Comparison of ENCODE assay signal across 16 mouse cellular contexts in genomic region chr1:34013490-34013889, GRCm38 (mm10).
A peak's percentile ranks its signal among the peaks of the same experiment; 100 is the strongest.
DNase-seq lines count a peak whose midpoint lies in the region; ATAC-seq and TF ChIP-seq lines count a peak whose summit lies in the region.
"Had no signal": no experiment of that assay in that cellular context is flagged by ENCODE, and none has a peak within 500 bp of the region (broad histone marks: within the 10 kb centered on the region; RNA-seq: fewer than 3 reads in every experiment).

No protein-coding gene starts in this region.

- WGBS in heart, embryonic 16.5 days, result 61% methylated on average over 5 of the region's 5 CpGs
- WGBS in heart, embryonic 10.5 days, result 83% methylated on average over 5 of the region's 5 CpGs
- WGBS in lung, postnatal 0 days, result 68% methylated on average over 5 of the region's 5 CpGs
- 51% methylated on average over 5 of the region's 5 CpGs for WGBS in embryonic facial prominence, embryonic 14.5 days
- WGBS in neural tube, embryonic 15.5 days, result 83% methylated on average over 5 of the region's 5 CpGs

- no peak overlapping the region; the same call in 1 of the 2 replicates for H3K27ac ChIP-seq in heart, embryonic 16.5 days (ENCODE audit: low read length)
- H3K27ac ChIP-seq in heart, embryonic 10.5 days, result no peak overlapping the region
- H3K27ac ChIP-seq in lung, postnatal 0 days (ENCODE audit: low read length), result no peak overlapping the region
- no peak overlapping the region for H3K27ac ChIP-seq in embryonic facial prominence, embryonic 14.5 days (replicated peaks; ENCODE audit: low read depth, low read length)
- H3K27ac ChIP-seq in neural tube, embryonic 15.5 days (replicated peaks), result no peak overlapping the region
- H3K27ac ChIP-seq: left cerebral cortex, adult 2 months; limb, embryonic 13.5 days; liver, embryonic 15.5 days; midbrain, embryonic 10.5 days; stomach, postnatal 0 days had no signal

- H3K4me1 ChIP-seq in heart, embryonic 16.5 days (ENCODE audit: control insufficient read depth, insufficient read depth, low read length), result peaks cover 15% of the 10 kb centered on the region
- H3K4me1 ChIP-seq in heart, embryonic 10.5 days, result peaks cover 29% of the 10 kb centered on the region
- no peaks in the 10 kb centered on the region for H3K4me1 ChIP-seq in lung, postnatal 0 days (ENCODE audit: insufficient read depth, low read depth, low read length)
- peaks cover 12% of the 10 kb centered on the region; the same call in 1 of the 2 replicates for H3K4me1 ChIP-seq in embryonic facial prominence, embryonic 14.5 days (ENCODE audit: control insufficient read depth, insufficient read depth, low read length)
- H3K4me1 ChIP-seq in neural tube, embryonic 15.5 days, result peaks cover 29% of the 10 kb centered on the region
- H3K4me1 ChIP-seq: liver, embryonic 15.5 days had no signal

- no peaks in the 10 kb centered on the region for H3K27me3 ChIP-seq in heart, embryonic 16.5 days (ENCODE audit: control insufficient read depth, insufficient read depth, low read length)
- H3K27me3 ChIP-seq in heart, embryonic 10.5 days (ENCODE audit: insufficient read depth, poor library complexity, severe bottlenecking), result no peaks in the 10 kb centered on the region
- no peaks in the 10 kb centered on the region for H3K27me3 ChIP-seq in lung, postnatal 0 days (replicated peaks; ENCODE audit: insufficient read depth, low read length)
- H3K27me3 ChIP-seq in embryonic facial prominence, embryonic 14.5 days (replicated peaks; ENCODE audit: control insufficient read depth, insufficient read depth, low read length), result no peaks in the 10 kb centered on the region
- H3K27me3 ChIP-seq in neural tube, embryonic 15.5 days (replicated peaks), result no peaks in the 10 kb centered on the region

- ATAC-seq in heart, embryonic 16.5 days (replicated peaks; ENCODE audit: extremely low read depth, insufficient read depth, low FRiP score), result no peak
- no peak for ATAC-seq in lung, postnatal 0 days
- no peak for ATAC-seq in embryonic facial prominence, embryonic 14.5 days (ENCODE audit: low read depth)
- ATAC-seq in neural tube, embryonic 15.5 days (ENCODE audit: low FRiP score), result no peak
- ATAC-seq: forebrain, embryonic 14.5 days had no signal

- DNase-seq in heart, embryonic 10.5 days (ENCODE audit: low spot score), result no peak
- DNase-seq in lung, postnatal 0 days (ENCODE audit: low spot score), result peak; percentile 11
- DNase-seq in lung, postnatal 10 days, result no peak
- DNase-seq in embryonic facial prominence, embryonic 14.5 days (ENCODE audit: low spot score), result no peak
- no peak for DNase-seq in thymus, postnatal 4 days
- DNase-seq: cerebellum, adult 11-12 months; kidney, adult 11 months; thymus, postnatal 14 days had no signal

- peak overlapping the region; percentile 13 for H3K4me3 ChIP-seq in heart, embryonic 16.5 days (ENCODE audit: low read length)
- no peak overlapping the region for H3K4me3 ChIP-seq in heart, embryonic 10.5 days
- H3K4me3 ChIP-seq in lung, postnatal 0 days (ENCODE audit: low read depth, low read length), result no peak overlapping the region
- no peak overlapping the region for H3K4me3 ChIP-seq in embryonic facial prominence, embryonic 14.5 days (ENCODE audit: low read depth, low read length)
- no peak overlapping the region; the same call in 1 of the 2 replicates for H3K4me3 ChIP-seq in neural tube, embryonic 15.5 days (replicated peaks)
- H3K4me3 ChIP-seq: left cerebral cortex, adult 2 months; limb, embryonic 13.5 days; liver, embryonic 15.5 days; midbrain, embryonic 10.5 days had no signal

- peak overlapping the region; percentile 68 for H3K4me2 ChIP-seq in heart, embryonic 16.5 days (ENCODE audit: low read depth, low read length)
- H3K4me2 ChIP-seq in lung, postnatal 0 days (replicated peaks; ENCODE audit: low read depth, low read length), result no peak overlapping the region
- H3K4me2 ChIP-seq in embryonic facial prominence, embryonic 14.5 days (ENCODE audit: low read depth, low read length), result peak overlapping the region; percentile 18; the same call in 1 of the 2 replicates
- peak overlapping the region; percentile 92 for H3K4me2 ChIP-seq in neural tube, embryonic 15.5 days
- H3K4me2 ChIP-seq: limb, embryonic 13.5 days; liver, embryonic 15.5 days had no signal

- H3K36me3 ChIP-seq in heart, embryonic 16.5 days (ENCODE audit: control insufficient read depth, insufficient read depth), result no peaks in the 10 kb centered on the region
- H3K36me3 ChIP-seq in heart, embryonic 10.5 days, result no peaks in the 10 kb centered on the region
- H3K36me3 ChIP-seq in lung, postnatal 0 days (ENCODE audit: insufficient read depth, low read length), result no peaks in the 10 kb centered on the region
- H3K36me3 ChIP-seq in embryonic facial prominence, embryonic 14.5 days (ENCODE audit: control insufficient read depth, insufficient read depth, low read length), result no peaks in the 10 kb centered on the region
- no peaks in the 10 kb centered on the region for H3K36me3 ChIP-seq in neural tube, embryonic 15.5 days
- H3K36me3 ChIP-seq: limb, embryonic 13.5 days; liver, embryonic 15.5 days; midbrain, embryonic 10.5 days had no signal

- peak overlapping the region; percentile 49; the same call in 1 of the 2 replicates for H3K9ac ChIP-seq in heart, embryonic 16.5 days (ENCODE audit: low read length)
- no peak overlapping the region for H3K9ac ChIP-seq in lung, postnatal 0 days (replicated peaks; ENCODE audit: low read depth)
- H3K9ac ChIP-seq in embryonic facial prominence, embryonic 14.5 days (ENCODE audit: low read depth, low read length), result no peak overlapping the region
- no peak overlapping the region for H3K9ac ChIP-seq in neural tube, embryonic 15.5 days (replicated peaks)
- H3K9ac ChIP-seq: limb, embryonic 13.5 days; liver, embryonic 15.5 days had no signal

- H3K9me3 ChIP-seq in heart, embryonic 16.5 days (replicated peaks; ENCODE audit: control insufficient read depth, low read length), result no peaks in the 10 kb centered on the region
- H3K9me3 ChIP-seq in heart, embryonic 10.5 days, result no peaks in the 10 kb centered on the region
- H3K9me3 ChIP-seq in lung, postnatal 0 days (ENCODE audit: low read length), result no peaks in the 10 kb centered on the region
- H3K9me3 ChIP-seq in embryonic facial prominence, embryonic 14.5 days (ENCODE audit: control insufficient read depth, low read length), result no peaks in the 10 kb centered on the region
- no peaks in the 10 kb centered on the region for H3K9me3 ChIP-seq in neural tube, embryonic 15.5 days (replicated peaks)
- H3K9me3 ChIP-seq: limb, embryonic 13.5 days; liver, embryonic 15.5 days; midbrain, embryonic 10.5 days had no signal

- no peak for TF ChIP-seq CTCF in lung, postnatal 0 days (IDR thresholded peaks at IDR 0.05)

- TF ChIP-seq EP300 in lung, postnatal 0 days (IDR thresholded peaks at IDR 0.05), result no peak
